Mouse (Mus musculus) bone marrow macrophage, adult 2 months (primary cell): ENCODE measurements around the gene Rtn4rl1. TPM values are rescaled to one million over a fixed set of nuclear protein-coding genes. Genes with fewer than 3 reads are reported as not detected.

Experiments
- H3K27ac ChIP-seq: 2 replicates; pipeline ENCODE4 v1.5.1; 2012; ENCODE audit warnings: low read depth, low read length; ENCODE audit not compliant: insufficient read depth
- H3K4me1 ChIP-seq: 2 replicates; pipeline ENCODE4 v1.6.1; 2012; ENCODE audit warnings: low read length; ENCODE audit not compliant: control insufficient read depth, insufficient read depth
- H3K4me3 ChIP-seq: 2 replicates; pipeline ENCODE4 v1.5.1; 2012; ENCODE audit warnings: mild to moderate bottlenecking, low read length, moderate library complexity; ENCODE audit not compliant: insufficient read depth
- CTCF ChIP-seq: IDR thresholded peaks from 2 replicates; pipeline ENCODE4 v1.5.1; 2012; ENCODE audit warnings: low read depth, mild to moderate bottlenecking, low read length, moderate library complexity
- POLR2A ChIP-seq: IDR thresholded peaks from 2 replicates; pipeline ENCODE4 v1.6.1; 2012; ENCODE audit warnings: mild to moderate bottlenecking, low read depth, low read length, borderline replicate concordance
- polyA plus RNA-seq: library from polyadenylated mRNA; stranded (reverse); fragments of >200 nt; gene quantifications from 2 replicates; pipeline ENCODE4 v1.2.4, GENCODE M21; 2012; ENCODE audit not compliant: missing spikeins, insufficient read depth, insufficient read length

Rtn4rl1 gene
- polyA plus RNA-seq, 1 experiment: 1.6 TPM

DNA sequence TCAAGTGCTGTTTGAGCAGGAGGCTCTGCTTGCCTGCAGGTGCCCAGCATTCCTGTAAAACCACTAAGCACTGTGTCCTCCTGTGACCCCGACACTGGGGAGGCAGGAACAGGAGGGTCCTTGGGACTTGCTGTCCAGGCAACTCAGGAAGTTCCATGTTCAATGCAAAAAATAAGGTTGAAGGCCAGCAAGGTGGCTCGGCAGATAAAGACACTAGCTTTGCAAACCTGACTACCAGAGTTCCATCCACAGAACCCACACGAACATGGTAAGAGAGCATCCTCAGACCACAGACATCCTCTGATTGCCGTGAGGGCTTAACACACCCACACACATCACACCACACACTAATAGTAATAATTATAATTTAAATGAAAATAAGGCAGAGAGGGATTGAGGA is 75.6 kb downstream of the Rtn4rl1 start:
- H3K27ac ChIP-seq: no peak overlapping the region
- H3K4me1 ChIP-seq: peaks cover 23% of the 10 kb centered on the region
- TF ChIP-seq CTCF (no peak), POLR2A (no peak)
- H3K4me3 ChIP-seq: no peak overlapping the region

DNA sequence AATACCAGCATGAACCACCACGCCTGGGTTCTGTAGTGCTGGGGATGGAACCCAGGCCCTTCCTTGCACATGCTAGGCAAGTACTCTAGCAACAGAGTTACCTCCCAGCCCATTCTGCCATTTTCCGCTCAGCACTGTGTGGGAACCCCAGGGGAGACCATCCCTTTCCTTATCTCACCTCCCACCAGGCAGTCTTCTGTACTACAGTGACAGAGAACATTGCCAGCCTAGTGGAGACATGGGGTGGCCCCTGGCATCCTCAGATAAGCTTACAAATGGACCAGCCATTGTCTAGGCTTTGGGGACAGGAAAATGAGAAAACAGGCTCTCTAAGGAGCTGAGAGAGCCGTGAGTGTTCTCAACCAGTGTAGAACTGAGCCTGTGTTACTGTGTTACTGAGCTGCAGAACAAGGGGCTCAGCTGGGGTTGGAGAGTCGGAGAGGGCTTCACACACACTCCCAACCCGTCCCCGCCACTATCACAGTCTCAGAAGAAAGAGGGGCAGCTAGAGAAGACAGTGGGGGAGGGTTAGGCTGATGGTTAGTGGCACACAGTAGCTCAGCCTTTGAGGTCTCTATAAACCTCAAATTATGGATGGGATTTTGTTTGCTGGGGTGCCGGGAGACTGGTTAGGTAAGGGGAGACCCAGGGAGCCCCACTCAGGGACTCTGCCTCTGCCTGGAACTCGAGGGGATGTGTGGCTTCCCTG is 76.8 kb downstream of the Rtn4rl1 start:
- H3K4me1 ChIP-seq: peaks cover 23% of the 10 kb centered on the region
- TF ChIP-seq POLR2A: no peak
- no peak; the same call in 1 of the 2 replicates for TF ChIP-seq CTCF
- no peak overlapping the region for H3K27ac ChIP-seq
- H3K4me3 ChIP-seq: no peak overlapping the region

DNA sequence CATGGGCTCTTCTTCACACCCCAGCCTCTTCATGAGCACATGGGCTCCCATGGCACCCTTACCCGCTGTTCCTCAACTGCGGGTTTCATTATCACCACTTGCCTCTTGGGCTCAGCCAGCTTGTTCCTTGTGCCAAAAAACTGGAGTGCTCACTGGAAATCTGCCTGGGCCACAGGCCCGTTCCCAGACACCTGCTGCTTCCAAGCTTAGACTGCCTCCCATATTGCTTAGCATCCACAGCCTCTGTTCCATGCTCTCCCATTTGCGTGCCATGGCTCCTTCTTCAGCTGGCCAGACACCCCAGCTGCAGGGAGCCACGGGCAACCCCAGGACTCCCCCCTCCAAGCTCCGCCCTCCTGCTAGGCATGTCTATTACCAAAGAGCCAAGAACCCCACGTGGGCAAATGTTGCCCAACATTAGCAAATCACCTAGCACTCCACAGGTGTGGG is 77.4 kb downstream of the Rtn4rl1 start:
- no peak overlapping the region for H3K27ac ChIP-seq
- TF ChIP-seq CTCF (no peak), POLR2A (no peak)

DNA sequence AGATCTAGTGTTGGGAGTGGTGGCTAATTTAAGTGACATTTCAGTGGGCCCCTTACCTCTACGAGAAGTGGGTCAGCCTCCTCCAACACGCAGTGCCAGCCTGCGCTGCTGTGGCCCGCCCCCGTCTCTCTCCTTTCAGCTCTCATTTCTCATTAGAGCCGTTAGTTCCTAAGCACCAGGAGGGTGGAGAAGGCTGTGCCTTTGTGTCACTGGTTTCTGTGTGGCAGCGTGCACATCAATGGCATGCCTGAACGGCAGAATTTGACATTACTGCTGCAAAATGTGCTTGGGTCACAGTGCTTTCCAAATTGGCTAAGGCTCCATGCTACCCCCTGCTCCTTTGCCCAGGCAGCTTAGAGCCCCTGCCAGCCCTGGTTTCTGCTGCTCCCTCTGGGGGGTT is 79.9 kb downstream of the Rtn4rl1 start:
- no peak overlapping the region for H3K4me3 ChIP-seq
- TF ChIP-seq CTCF (no peak), POLR2A (no peak)
- peaks cover 12% of the 10 kb centered on the region for H3K4me1 ChIP-seq
- no peak overlapping the region for H3K27ac ChIP-seq

More for the DNA sequence above, 77.4 kb downstream of the Rtn4rl1 start:
- Histone ChIP-seq H3K4me1 (peaks cover 23% of the 10 kb centered on the region), H3K4me3 (no peak overlapping the region)

DNA sequence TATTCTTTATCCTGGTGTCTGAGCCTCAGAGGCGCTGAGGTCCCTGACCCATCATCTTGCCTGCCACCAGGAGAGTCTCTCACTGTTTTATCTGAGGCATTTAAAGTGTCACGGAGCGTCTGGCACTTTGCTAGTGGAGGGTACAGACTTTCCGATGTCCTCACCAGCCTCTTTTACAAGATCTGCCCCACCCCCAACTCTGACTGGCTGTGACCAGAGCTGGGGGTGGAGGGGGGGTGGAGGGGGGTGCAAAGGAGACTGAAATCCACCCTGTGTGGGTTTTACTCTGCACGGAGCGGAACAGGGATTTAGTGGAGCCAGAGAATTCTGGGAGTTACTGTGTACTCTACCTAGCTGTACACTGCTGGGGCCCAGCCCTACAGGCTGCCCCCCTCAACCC is 81.5 kb downstream of the Rtn4rl1 start:
- no peak overlapping the region for H3K4me3 ChIP-seq
- no peak overlapping the region for H3K27ac ChIP-seq
- TF ChIP-seq CTCF (no peak), POLR2A (no peak)
- 0 out of 2 replicates have a peak, but pooled peaks cover 3% of the 10 kb centered on the region for H3K4me1 ChIP-seq

DNA sequence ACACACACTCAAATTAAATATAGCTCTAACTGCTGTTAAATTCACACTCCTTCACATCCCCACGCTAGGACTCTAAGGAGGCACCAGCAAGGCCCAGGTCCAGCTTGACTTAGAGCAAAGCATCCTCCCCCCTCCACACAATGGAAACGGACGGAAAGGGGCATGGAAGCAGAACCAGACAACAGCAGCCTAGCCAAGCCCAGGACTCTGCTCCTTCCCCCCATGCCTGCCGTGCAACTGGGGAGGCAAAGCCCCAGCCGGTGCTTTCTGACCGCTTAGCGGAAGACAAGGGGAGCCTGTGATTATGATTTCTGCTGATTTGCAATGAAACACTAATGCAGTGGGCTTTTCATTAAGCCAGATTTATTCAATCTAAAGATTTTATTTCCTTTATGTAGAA is 84.5 kb downstream of the Rtn4rl1 start:
- H3K4me3 ChIP-seq: no peak overlapping the region
- no peaks in the 10 kb centered on the region for H3K4me1 ChIP-seq
- no peak overlapping the region for H3K27ac ChIP-seq
- no peak for TF ChIP-seq CTCF
- TF ChIP-seq POLR2A: no peak

DNA sequence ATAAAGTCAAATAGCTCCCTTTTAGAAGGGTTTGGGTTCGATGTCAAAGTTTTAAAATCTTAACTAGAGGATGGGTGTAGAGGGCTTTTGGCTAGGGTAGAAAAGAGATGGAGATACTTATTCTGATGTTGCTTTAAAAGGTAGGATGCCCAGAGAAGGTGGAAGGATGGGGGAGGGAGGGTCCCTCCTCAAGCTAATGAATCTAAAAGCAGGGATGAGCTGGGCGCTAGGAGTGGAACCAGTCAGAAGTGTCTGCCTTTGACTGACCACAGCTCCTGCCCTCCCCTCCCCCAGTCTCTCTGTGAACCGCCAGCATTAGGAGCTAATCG is 85.4 kb downstream of the Rtn4rl1 start:
- no peaks in the 10 kb centered on the region for H3K4me1 ChIP-seq
- H3K4me3 ChIP-seq: no peak overlapping the region
- no peak overlapping the region for H3K27ac ChIP-seq
- no peak for TF ChIP-seq POLR2A
- no peak for TF ChIP-seq CTCF

DNA sequence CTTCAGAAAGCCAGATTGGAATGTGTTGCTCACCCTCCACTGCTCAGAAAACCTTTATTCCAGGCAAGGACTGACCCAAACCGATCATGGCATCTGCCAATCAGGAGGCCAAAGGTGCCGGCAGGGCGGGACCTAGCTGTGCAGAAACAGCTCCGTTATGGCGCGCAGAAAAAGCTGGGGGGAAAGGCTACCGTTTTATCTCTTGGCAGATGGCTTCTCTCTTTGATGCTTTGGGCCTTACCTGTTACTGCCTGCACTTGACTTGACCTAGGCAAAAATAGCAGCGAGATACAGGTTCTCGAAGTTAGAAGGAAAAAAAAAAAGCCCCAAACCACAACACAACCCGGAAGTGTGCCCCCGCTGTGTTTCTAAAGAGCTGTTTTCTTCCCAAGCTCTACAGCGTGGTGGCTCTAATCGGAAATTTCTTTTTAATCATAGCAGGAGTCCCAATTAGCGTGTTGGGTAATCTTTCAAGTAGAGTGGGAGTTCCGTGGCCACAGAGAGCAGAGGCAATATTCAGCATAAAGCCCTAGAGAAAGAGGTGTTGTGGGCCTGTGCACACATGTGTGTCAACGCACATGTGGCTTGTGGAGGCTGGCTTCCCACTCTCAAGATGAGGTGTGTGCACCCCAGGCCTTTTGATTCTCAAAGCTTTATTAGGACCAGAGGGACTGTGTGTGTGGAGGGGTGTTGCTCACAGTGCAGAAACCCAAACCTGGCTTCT is 85.9 kb downstream of the Rtn4rl1 start:
- TF ChIP-seq CTCF (no peak), POLR2A (no peak)
- H3K4me1 ChIP-seq: no peaks in the 10 kb centered on the region
- H3K27ac ChIP-seq: no peak overlapping the region
- no peak overlapping the region for H3K4me3 ChIP-seq

DNA sequence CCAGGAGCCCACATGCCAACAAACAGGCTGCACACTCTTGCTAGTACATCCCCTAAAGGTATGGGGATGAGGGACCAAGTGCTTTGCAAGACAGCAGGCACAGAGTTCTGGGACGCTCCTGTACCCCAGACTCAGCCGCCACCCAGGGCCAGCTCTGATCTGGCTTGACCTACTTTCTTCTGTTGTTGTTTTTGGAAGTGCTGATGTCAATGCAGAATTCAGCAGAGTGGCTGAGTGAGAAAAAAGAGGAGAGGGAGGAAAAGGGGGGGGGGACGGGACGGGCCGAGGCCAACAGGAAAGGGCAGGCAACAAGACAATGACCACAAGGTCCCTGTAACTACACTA is 86.5 kb downstream of the Rtn4rl1 start:
- Histone ChIP-seq H3K4me1 (no peaks in the 10 kb centered on the region), H3K27ac (no peak overlapping the region), H3K4me3 (no peak overlapping the region)
- no peak for TF ChIP-seq POLR2A
- no peak for TF ChIP-seq CTCF

DNA sequence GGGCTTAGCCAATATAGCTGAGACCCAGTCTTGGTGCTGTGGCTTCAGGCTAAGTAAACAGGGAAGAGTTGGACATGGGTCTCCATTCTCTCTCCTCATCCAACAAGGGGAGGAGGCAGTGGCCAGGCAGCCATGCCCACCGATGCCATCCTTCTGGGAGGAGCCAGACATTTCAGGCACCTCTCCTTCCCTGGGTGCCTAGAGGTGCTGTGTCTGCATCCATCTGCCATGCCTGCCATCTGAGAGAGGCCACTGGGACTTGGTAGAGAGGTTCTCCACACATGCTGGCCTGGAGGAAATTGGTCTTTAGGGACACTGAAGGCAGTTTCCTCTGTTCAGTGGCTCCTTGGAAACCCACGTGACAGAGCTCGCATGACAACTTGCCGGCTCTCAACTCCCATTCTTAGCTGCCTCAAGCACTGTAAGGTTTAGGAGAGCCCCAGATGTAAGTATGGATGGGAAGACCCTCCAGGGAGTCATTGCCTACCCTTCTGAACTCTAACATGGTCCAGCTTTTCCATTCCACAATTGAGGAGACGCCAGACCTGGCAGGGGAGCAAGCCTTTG is 86.9 kb downstream of the Rtn4rl1 start:
- Histone ChIP-seq H3K4me3 (no peak overlapping the region), H3K27ac (no peak overlapping the region), H3K4me1 (no peaks in the 10 kb centered on the region)
- TF ChIP-seq POLR2A (no peak), CTCF (no peak)
